Mouse (Mus musculus) thymus, adult 2 months (tissue): ENCODE measurements at regions not wholly inside any gene's neighbourhood (a gene's known extent, or its start where the extent isn't known, plus 50 kb on each side); places are given as distances from the start of the nearest gene placed in this dataset.

Source experiments
- DNase-seq: peaks from one replicate; pipeline ENCODE4 v3.0.0; 2021
- H3K27ac ChIP-seq: fragments of 200-500 bp; 2 replicates; pipeline ENCODE4 v1.5.1; 2012; ENCODE audit warnings: low read length, control low read depth; ENCODE audit not compliant: control insufficient read depth, insufficient read depth
- H3K27me3 ChIP-seq: fragments of 200-500 bp; 2 replicates; pipeline ENCODE4 v1.6.1; 2012; ENCODE audit warnings: mild to moderate bottlenecking, low read length, moderate library complexity, mixed read lengths; ENCODE audit not compliant: control insufficient read depth, insufficient read depth
- H3K36me3 ChIP-seq: fragments of 200-500 bp; 2 replicates; pipeline ENCODE4 v1.6.1; 2012; ENCODE audit warnings: mild to moderate bottlenecking, low read length, moderate library complexity; ENCODE audit not compliant: control insufficient read depth, insufficient read depth
- H3K4me1 ChIP-seq: fragments of 200-500 bp; replicated peaks from 2 replicates; pipeline ENCODE4 v1.6.1; 2012; ENCODE audit warnings: low read length; ENCODE audit not compliant: control insufficient read depth, insufficient read depth
- H3K4me3 ChIP-seq: fragments of 200-500 bp; 2 replicates; pipeline ENCODE4 v1.5.1; 2012; ENCODE audit warnings: mild to moderate bottlenecking, low read length, control low read depth, moderate library complexity; ENCODE audit not compliant: control insufficient read depth, insufficient read depth
- CTCF ChIP-seq: fragments of 200-500 bp; IDR thresholded peaks from 2 replicates; pipeline ENCODE4 v1.5.1; 2012; ENCODE audit warnings: mild to moderate bottlenecking, control low read depth, low read length, moderate library complexity, borderline replicate concordance; ENCODE audit not compliant: control insufficient read depth, poor library complexity, insufficient read depth; ENCODE audit errors: extremely low read depth
- POLR2A ChIP-seq: fragments of 200-500 bp; IDR thresholded peaks from 2 replicates; pipeline ENCODE4 v1.6.1; 2012; ENCODE audit warnings: mild to moderate bottlenecking, low read length, control low read depth, moderate library complexity; ENCODE audit not compliant: control insufficient read depth, poor library complexity, insufficient read depth; ENCODE audit errors: extremely low read depth
- WGBS: fragments of 180-500 bp; shearing (Covaris S2); methylation state at CpG from one replicate; pipeline ENCODE4 v1.1.7; 2018; 5-methylcytosine and 5-hydroxymethylcytosine counted together

GRCm38 (mm10) chr4:9135481-9136187, 896.8 kb upstream of the Car8 start:
- Histone ChIP-seq H3K36me3 (no peaks in the 10 kb centered on the region), H3K4me3 (no peak overlapping the region), H3K4me1 (peaks cover 3% of the 10 kb centered on the region; the same call in 1 of the 2 replicates), H3K27ac (no peak overlapping the region), H3K27me3 (no peaks in the 10 kb centered on the region)
- TF ChIP-seq POLR2A (no peak), CTCF (peak; percentile 97)
- DNase-seq: peak; percentile 91
- 18% methylated on average over 21 of the region's 21 CpGs for WGBS

DNA sequence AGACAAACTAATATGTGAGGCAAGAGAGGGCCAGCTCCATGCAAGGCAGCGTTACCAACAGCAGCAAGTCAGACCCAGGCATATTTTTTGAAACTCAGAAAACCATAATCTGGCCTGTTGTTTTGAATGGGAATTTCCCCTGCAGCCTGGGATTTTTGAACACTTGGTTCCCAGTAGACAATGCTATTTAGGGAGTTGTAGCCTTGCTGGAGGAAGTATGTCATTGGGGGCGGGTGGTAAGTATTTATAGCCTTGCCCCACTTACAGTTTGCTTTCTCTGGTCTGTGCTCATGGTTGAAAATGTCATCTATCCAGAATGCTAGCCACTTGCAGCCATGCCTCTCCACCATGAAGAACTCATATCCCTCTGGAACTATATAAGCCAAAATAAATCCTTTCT, 894.9 kb upstream of the Car8 start:
- peaks cover 3% of the 10 kb centered on the region; the same call in 1 of the 2 replicates for H3K4me1 ChIP-seq
- H3K27ac ChIP-seq: no peak overlapping the region
- 90% methylated on average over 2 of the region's 2 CpGs for WGBS
- TF ChIP-seq CTCF (no peak), POLR2A (no peak)
- DNase-seq: no peak
- no peak overlapping the region for H3K4me3 ChIP-seq
- H3K27me3 ChIP-seq: no peaks in the 10 kb centered on the region
- H3K36me3 ChIP-seq: no peaks in the 10 kb centered on the region

DNA sequence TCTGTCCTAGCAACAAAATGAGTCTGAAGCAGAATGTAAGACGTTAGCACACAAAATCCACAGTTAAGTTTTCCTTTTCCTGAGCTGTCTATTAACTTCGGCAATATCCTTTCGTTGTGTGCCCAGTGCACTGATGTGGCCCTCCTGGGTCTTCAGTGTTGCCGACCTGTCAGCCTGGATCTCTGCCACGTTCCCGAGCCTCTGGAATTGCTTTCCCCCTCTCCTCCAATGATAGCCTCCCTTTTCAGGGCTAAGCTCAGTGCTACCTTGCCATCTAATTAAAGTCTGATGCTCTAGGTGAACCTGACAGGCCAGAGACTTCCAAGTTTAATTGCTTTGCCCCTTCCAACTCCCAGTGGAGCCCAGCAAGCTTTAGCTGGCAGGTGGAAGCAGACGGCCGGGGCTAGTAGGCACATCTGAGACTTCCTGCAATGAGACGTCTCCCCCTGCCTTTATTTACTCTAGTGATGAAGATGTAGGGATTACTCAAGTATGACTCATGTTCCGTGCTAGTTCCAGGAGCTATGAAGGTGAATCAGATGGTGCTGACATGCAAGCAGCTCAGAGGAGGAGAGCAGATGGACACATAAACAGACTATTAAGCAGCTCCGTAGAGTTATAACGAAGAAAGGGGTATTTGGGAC, 894.3 kb upstream of the Car8 start:
- Histone ChIP-seq H3K4me1 (peaks cover 3% of the 10 kb centered on the region; the same call in 1 of the 2 replicates), H3K27ac (no peak overlapping the region), H3K27me3 (no peaks in the 10 kb centered on the region), H3K36me3 (no peaks in the 10 kb centered on the region), H3K4me3 (no peak overlapping the region)
- DNase-seq: no peak
- TF ChIP-seq CTCF: no peak
- no peak for TF ChIP-seq POLR2A
- 92% methylated on average over 12 of the region's 12 CpGs for WGBS

GRCm38 (mm10) chr4:9132356-9132755, 893.5 kb upstream of the Car8 start:
- H3K4me3 ChIP-seq: no peak overlapping the region
- no peaks in the 10 kb centered on the region for H3K27me3 ChIP-seq
- H3K4me1 ChIP-seq: peaks cover 3% of the 10 kb centered on the region; the same call in 1 of the 2 replicates
- no peak overlapping the region for H3K27ac ChIP-seq
- over 99% methylated on average over 6 of the region's 6 CpGs for WGBS
- DNase-seq: no peak
- no peak for TF ChIP-seq POLR2A
- no peak for TF ChIP-seq CTCF
- no peaks in the 10 kb centered on the region for H3K36me3 ChIP-seq

DNA sequence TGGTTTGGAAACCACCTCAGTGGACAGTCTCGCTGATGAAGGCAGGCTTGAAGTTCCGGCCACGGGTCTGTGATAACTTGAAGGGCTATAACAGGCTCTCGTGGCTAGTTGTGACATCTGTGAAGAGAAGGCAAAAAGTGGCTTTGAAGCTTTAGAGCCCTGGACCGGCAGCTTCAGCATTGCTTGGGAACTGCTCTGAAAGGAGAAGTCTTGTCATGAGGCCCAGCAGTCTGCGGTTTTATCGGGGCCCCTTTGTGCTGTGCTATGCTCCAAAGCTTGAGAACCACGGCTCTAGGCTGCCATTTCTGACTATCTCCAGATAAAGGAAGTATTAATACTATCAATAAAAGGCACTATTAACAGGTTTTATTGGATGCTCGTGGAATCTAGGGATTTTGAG, 892.8 kb upstream of the Car8 start:
- Histone ChIP-seq H3K27me3 (no peaks in the 10 kb centered on the region), H3K27ac (no peak overlapping the region)
- WGBS: 34% methylated on average over 9 of the region's 9 CpGs

GRCm38 (mm10) chr4:9125236-9125963, 886.6 kb upstream of the Car8 start:
- no peaks in the 10 kb centered on the region for H3K36me3 ChIP-seq
- no peak overlapping the region for H3K27ac ChIP-seq
- 56% methylated on average over 11 of the region's 11 CpGs for WGBS
- TF ChIP-seq POLR2A: no peak
- TF ChIP-seq CTCF: no peak
- no peaks in the 10 kb centered on the region for H3K4me1 ChIP-seq
- peak; percentile 17 for DNase-seq
- H3K27me3 ChIP-seq: no peaks in the 10 kb centered on the region
- no peak overlapping the region for H3K4me3 ChIP-seq

More for the DNA sequence above, 892.8 kb upstream of the Car8 start:
- no peak for TF ChIP-seq POLR2A
- TF ChIP-seq CTCF: no peak
- peaks cover 3% of the 10 kb centered on the region; the same call in 1 of the 2 replicates for H3K4me1 ChIP-seq
- no peak for DNase-seq
- no peaks in the 10 kb centered on the region for H3K36me3 ChIP-seq
- no peak overlapping the region for H3K4me3 ChIP-seq
